Mouse (Mus musculus) right cerebral cortex, adult 2 months (tissue): ENCODE measurements at regions not wholly inside any gene's neighbourhood (a gene's known extent, or its start where the extent isn't known, plus 50 kb on each side); places are given as distances from the start of the nearest gene placed in this dataset.
A peak's percentile ranks its signal among the peaks of the same experiment; 100 is the strongest.

Experiments used
- DNase-seq, 2 experiments: peaks; one replicate each; pipeline ENCODE4 v3.0.0; 2021 to 2022; ENCODE audit warnings: low spot score in 2 of 2

- DNase-seq = no peak
These were observed 133.0 kb upstream of the Btbd3 start for GRCm38 (mm10) chr2:138123331-138123730.

- peak; percentile 34 to 50 for DNase-seq
These were observed 135.5 kb upstream of the Btbd3 start for GRCm38 (mm10) chr2:138120868-138121267.

- DNase-seq = peak; percentile 21 to 31
These were observed 136.2 kb upstream of the Btbd3 start for GRCm38 (mm10) chr2:138120131-138120530.

- peak; percentile 37 to 39 for DNase-seq
These were observed 156.6 kb upstream of the Btbd3 start for GRCm38 (mm10) chr2:138099777-138100176.

- peak; percentile 51 to 55 for DNase-seq
These were observed 171.0 kb upstream of the Btbd3 start for GRCm38 (mm10) chr2:138085390-138085789.

GRCm38 (mm10) chr2:138084564-138085283 is 171.6 kb upstream of the Btbd3 start:
- DNase-seq = no peak

- no peak for DNase-seq
These were observed 182.2 kb upstream of the Btbd3 start for GRCm38 (mm10) chr2:138074020-138074613.

GRCm38 (mm10) chr2:138072165-138072728 is 184.1 kb upstream of the Btbd3 start:
- DNase-seq = no peak

GRCm38 (mm10) chr2:138053081-138053480 is 203.3 kb upstream of the Btbd3 start:
- no peak for DNase-seq

GRCm38 (mm10) chr2:138048341-138048740 is 208.0 kb upstream of the Btbd3 start:
- DNase-seq = no peak

GRCm38 (mm10) chr2:138047781-138048201 is 208.6 kb upstream of the Btbd3 start:
- DNase-seq = peak in 1 of 2 experiments; percentile 46

- DNase-seq = no peak
These were observed 209.0 kb upstream of the Btbd3 start for GRCm38 (mm10) chr2:138047361-138047760.

GRCm38 (mm10) chr2:138046918-138047317 is 209.4 kb upstream of the Btbd3 start:
- DNase-seq = no peak

- DNase-seq = no peak
These were observed 210.3 kb upstream of the Btbd3 start for GRCm38 (mm10) chr2:138045933-138046642.

- DNase-seq = peak; percentile 59 to 61
These were observed 215.7 kb upstream of the Btbd3 start for GRCm38 (mm10) chr2:138040706-138041105.

- DNase-seq = no peak
These were observed 216.1 kb upstream of the Btbd3 start for GRCm38 (mm10) chr2:138040302-138040701.

- DNase-seq = no peak
These were observed 222.1 kb upstream of the Btbd3 start for GRCm38 (mm10) chr2:138034123-138034736.

GRCm38 (mm10) chr2:138033379-138034122 is 222.8 kb upstream of the Btbd3 start:
- peak; percentile 78 to 87 for DNase-seq

- DNase-seq = no peak
These were observed 229.0 kb upstream of the Btbd3 start for GRCm38 (mm10) chr2:138027411-138027810.

- DNase-seq = no peak
These were observed 232.8 kb upstream of the Btbd3 start for GRCm38 (mm10) chr2:138023558-138023957.

GRCm38 (mm10) chr2:137981766-137982165 is 274.6 kb upstream of the Btbd3 start:
- no peak for DNase-seq
